Mouse (Mus musculus): ENCODE data around the gene Fpgs.

The Fpgs gene

DNA sequence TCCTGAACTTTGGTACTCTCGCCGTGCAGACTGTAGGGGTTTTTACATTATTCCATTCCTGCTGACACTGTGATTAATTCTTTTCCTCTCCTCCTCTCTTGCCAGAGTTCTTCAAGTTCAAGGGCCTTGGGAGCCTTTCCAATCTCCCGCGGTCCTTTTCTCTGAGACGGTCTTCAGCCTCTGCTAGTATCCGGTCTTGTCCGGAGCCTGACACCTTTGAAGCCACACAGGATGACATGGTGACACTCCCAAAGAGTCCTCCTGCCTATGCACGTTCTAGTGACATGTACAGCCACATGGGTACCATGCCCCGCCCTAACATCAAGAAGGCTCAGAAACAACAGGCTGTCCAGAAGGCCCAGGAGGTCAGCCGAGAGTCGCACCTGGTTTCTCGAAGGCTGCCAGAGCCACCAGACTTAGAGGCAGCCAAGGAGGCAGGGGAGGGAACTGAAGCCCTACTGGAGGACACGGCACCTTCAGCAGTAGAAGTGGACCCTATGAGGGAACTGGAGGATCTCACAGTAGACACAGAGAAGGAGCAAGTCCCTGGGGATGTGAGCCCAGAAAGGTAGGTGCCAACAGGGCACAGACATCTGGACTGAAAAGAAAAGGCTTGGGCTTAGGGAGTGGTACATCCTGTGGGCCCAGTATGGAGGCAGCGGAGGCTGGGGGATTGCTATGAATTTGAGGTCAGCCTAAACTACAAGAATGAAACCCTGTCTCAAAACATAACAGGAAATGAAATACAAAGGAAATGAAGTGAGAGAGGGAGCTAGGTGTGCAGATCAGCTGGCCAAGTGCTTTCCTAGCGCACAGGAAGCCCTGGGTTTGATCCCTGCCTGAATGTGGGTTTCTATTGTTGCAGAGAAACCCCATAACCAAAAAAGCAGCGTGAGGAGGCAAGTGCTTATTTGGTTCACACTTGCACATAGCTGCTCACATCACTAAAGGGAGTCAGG is 21.2 kb upstream of the Fpgs start:
- CTCF ChIA-PET = no interaction called here

- CTCF ChIA-PET = interaction anchor here (0.6 to 1.2 kb wide), 2 partner anchors 9 to 135 kb away, joined by 3 to 4 read pairs; no protein-coding TSS in a partner anchor
Measured at GRCm38 (mm10) chr2:32724149-32724548, 20.2 kb upstream of the Fpgs start.

- CTCF ChIA-PET = interaction anchor here (0.6 kb wide), 1 partner anchor 55 kb away, joined by 6 read pairs; no protein-coding TSS in a partner anchor
Measured at GRCm38 (mm10) chr2:32722581-32722980, 18.6 kb upstream of the Fpgs start.

DNA sequence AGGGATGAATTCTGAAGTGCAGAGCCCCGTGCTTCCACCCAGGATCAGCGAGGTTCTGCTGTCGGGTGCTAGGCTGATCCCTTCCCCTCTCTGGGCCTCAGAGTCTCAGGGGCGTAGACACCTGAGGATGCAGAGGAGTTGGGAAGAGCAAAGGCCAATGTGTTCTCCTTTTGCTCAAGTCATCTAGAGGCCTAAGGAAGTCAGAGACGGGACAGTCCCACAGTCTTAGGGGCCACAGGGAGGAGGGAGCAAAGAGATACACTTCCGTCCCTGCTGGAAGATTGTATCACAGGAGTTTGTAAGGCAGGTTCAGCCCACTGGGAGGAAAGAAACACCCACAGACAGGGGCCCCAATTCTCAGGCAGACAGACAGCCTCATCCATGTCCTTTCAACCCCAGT is 18.1 kb upstream of the Fpgs start:
- CTCF ChIA-PET = interaction anchor here (0.6 kb wide), 1 partner anchor 56 kb away, joined by 6 read pairs; no protein-coding TSS in a partner anchor

- CTCF ChIA-PET = interaction anchor here (0.5 to 0.7 kb wide), 2 partner anchors 15 to 18 kb away, joined by 3 to 6 read pairs; no protein-coding TSS in a partner anchor
Measured at GRCm38 (mm10) chr2:32720681-32721229, 16.8 kb upstream of the Fpgs start, which contains the start of gene Sh2d3c. Gene Sh2d3c (plus strand): TSS chr2:32721055.

DNA sequence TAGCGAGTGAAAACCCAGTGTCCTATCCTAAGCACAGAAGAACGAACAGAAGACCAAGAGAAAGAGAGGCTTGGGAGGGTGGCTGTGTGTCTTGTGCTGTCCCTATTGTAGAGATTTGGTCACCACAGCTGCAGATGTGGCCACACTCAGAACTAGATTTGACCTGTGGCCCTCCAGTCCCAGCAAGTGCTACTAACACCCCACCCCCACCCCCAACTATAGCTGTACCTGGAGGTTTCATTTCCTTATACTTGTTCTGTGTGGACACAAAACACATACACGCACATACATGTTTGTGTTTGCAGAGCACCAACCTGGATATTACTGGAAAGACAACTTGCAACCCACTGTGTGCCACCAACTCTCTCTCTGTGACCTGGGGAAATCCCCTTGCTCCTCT is 16.1 kb upstream of the Fpgs start:
- CTCF ChIA-PET = interaction anchor here (0.7 kb wide), 1 partner anchor 14 kb away, joined by 6 read pairs; no protein-coding TSS in a partner anchor

DNA sequence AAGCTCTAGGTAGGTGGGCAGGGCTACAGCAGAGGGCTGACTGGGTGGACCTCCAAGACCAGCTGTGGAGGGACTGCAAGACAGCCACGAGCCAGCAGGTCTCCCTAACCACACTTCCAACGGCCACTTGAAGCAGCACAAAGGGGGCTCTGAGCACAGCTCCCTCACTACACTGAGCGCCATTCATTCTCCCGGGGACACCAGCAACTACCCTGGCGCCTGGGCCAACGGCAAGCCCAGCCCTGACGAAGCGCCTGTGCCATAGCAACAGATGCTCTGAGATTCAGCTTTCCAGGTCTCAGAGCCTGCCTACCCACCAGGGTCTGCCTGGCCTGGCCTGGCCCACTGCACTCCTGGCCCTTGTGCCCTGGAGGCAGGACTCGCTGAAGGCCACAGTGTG is 14.8 kb upstream of the Fpgs start:
- CTCF ChIA-PET = no interaction called here

- CTCF ChIA-PET = interaction anchor here (1.5 to 2.3 kb wide), 2 partner anchors 9 to 12 kb away, joined by 4 to 13 read pairs; no protein-coding TSS in a partner anchor
Measured at GRCm38 (mm10) chr2:32714987-32715425, 11.1 kb upstream of the Fpgs start.

DNA sequence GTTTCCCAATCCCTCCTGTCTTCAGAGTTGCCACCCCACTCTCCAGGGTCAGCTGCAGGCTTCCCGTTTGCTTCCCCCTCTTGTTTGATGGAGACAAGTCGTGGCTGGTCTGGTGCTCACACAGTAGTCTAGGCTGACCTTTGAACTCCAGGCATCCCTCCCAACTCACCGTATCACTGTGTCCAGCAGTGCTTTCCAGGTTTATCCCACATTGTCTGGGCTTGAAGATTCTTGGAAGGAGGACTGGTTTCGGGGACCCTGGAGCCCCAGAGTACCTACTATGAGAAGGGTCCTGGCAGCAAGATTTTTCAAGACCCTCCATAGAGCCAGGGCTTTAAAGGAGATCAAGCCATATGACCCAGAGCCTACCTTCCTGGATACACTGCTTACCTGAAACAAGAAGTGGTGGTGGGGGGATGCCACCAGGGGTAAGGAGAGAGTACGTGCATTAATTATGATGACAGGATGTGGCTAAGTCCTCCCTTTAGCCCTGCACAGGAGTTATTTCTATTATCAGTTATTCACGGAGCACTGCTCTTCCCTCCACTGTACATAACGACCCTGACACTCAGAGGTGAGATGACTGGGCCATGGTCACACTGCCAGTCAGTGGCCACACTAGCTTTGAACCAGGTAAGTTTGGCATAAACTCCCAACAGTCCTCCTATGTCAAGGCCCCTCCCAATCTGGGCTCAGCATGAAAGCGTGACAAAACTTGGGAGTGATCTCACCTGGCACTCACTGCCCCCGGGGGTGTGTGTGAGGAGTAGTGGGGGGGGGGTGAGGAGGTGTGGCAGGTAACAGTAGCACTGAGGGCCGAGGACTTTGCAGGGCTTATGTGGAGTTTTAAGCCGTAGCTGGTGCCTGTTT is 10.4 kb upstream of the Fpgs start:
- CTCF ChIA-PET = interaction anchor here (1.2 to 2.3 kb wide), 3 partner anchors 10 to 38 kb away, joined by 3 to 13 read pairs (median 4); no protein-coding TSS in a partner anchor

- CTCF ChIA-PET = interaction anchor here (0.8 to 2.3 kb wide), 3 partner anchors 14 to 39 kb away, joined by 3 to 13 read pairs (median 4); no protein-coding TSS in a partner anchor
Measured at GRCm38 (mm10) chr2:32712934-32713817, 9.2 kb upstream of the Fpgs start, which contains the start of gene Cdk9. Gene Cdk9 (minus strand): TSS chr2:32713076.

- CTCF ChIA-PET = interaction anchor here (0.5 kb wide), 1 partner anchor 64 kb away, joined by 3 read pairs; no protein-coding TSS in a partner anchor
Measured at GRCm38 (mm10) chr2:32712586-32712933, 8.6 kb upstream of the Fpgs start.

GRCm38 (mm10) chr2:32712108-32712551 is 8.2 kb upstream of the Fpgs start:
- CTCF ChIA-PET = interaction anchor here (0.5 kb wide), 1 partner anchor 64 kb away, joined by 3 read pairs; no protein-coding TSS in a partner anchor

GRCm38 (mm10) chr2:32711301-32712056 is 7.5 kb upstream of the Fpgs start:
- CTCF ChIA-PET = no interaction called here

- CTCF ChIA-PET = no interaction called here
Measured at GRCm38 (mm10) chr2:32710425-32710824, 6.5 kb upstream of the Fpgs start.

- CTCF ChIA-PET = no interaction called here
Measured at GRCm38 (mm10) chr2:32709521-32710137, 5.7 kb upstream of the Fpgs start.

DNA sequence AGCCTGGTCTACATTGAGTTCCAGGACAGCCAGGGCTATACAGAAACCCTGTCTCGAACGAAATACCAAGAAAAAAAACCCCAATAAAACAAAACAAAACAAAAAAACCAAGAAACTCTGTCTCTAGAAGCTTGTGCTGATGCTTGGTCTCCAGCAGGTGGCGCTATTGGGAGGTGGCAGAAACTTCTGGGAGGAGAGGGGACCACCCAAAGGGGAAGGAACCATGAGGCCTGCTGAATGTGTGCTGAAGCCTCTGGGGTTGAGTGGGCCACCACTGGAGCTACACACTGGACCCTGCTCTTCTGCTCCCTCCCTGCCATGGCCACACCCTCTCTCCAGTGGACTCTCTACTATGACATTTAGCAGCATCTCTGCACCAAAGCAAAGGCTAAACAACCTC is 4.7 kb upstream of the Fpgs start:
- CTCF ChIA-PET = interaction anchor here (0.6 to 1.2 kb wide), 6 partner anchors 11 to 142 kb away, joined by 3 read pairs; no protein-coding TSS in a partner anchor

GRCm38 (mm10) chr2:32706971-32707370 is 3.0 kb upstream of the Fpgs start:
- CTCF ChIA-PET = no interaction called here

DNA sequence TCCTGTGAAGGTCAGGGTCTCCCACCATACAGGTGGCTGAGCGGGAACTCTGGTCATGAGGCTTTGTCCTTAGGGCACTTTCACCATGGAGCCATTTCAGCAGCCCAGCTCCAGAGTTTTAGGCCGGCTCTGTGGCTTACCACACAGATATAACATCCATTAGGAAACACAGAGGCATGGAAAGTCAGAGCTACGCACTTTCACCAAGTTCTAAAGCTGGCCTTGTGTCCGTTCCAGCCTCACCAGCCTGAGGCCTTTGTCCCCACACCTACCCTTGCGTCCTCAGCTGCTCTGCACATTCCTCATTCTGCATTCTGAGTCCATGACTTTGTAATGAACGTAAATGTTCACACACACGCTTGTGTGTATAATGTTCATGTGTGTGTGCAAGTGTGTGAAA is 1.1 kb upstream of the Fpgs start:
- CTCF ChIA-PET = no interaction called here

DNA sequence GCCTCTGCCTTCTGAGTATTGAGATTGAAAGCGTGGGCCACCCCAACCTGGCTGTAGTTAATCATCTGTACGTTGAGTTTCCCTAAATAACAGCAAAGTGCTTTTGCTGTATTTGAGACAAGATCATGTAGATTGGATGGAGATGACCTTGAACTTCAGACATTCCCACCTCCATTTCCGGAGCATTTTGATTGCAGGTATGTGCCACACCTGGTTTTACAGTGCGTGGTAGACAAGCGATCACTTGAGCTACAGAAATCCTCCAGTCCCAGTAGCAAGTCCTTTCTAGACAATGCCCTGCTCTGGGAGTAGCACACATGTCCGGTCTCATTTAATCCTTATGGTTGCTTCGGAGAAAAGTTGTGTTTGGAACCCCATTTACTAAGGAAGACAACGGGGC is 899 bp downstream of the Fpgs start:
- CTCF ChIA-PET = no interaction called here
